Mouse (Mus musculus) natural killer cell, adult 2 months (primary cell): Measurements from ENCODE around the gene Pabpn1l.
A peak's percentile ranks its signal among the peaks of the same experiment; 100 is the strongest.

ENCODE experiments used
- DNase-seq, 2 experiments: peaks; one replicate each; pipeline ENCODE4 v3.0.0; 2022; ENCODE audit warnings: low spot score in 2 of 2

Pabpn1l gene

DNA sequence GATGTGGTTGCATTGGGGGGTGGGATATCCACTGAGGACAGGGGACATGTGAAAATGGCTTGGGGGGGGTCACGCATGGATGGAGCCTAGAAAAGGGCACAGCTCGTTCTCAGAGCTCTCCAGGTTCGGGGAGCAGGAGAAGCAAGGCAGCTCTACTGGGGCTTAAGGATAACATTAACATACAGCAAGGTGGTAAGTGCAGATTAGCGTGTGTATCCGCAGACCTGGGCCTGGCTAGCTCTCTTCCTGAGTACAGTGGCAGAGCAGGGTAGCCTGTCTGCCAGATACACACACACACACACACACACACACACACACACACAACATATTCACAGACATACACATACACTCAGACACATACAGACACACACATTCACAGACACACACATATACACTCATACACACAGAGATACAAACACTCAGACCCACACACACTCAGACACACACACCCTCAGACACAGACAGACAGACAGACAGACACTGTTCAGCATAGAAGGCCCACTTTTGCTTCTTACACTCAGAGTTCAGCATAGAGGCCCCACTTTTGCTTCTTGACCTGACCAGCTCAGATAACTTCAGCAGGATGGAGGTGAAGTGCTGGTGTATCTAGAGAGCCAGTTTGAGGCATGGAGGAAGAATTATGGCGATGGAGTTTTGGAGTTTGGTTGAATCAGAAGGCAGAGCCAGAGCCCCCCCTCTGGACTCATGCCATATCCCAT, 3.7 kb downstream of the Pabpn1l start:
- DNase-seq = no peak

DNA sequence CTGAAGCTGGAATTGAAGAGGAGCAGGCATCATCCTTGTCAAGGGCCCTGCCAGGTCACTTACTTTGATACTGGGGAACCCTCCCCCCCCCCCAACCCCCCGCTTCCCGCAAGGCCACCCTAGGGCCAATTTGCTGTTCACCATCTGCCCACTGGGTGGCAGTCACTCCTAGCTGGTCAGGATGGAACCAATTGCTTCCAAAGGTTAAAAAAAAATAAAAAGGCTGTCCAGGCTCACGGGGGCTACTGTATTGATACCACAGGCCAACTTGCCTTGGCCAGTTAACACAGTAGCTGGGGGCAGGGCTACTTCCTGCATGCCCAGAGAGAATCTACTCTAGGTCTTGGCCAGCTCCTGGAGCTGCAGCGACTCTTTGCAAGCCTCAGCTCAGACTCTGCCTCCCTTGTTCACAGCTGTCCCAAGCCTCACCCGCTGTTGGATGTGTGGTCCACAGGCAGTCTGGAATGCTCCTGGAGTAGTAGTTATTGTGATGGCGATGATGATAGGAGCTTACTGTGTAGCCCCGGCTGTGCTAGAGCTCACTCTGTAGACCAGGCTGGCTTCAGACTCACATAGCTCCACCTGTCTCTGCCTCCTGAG, 4.5 kb downstream of the Pabpn1l start:
- peak; percentile 73 to 83 for DNase-seq

DNA sequence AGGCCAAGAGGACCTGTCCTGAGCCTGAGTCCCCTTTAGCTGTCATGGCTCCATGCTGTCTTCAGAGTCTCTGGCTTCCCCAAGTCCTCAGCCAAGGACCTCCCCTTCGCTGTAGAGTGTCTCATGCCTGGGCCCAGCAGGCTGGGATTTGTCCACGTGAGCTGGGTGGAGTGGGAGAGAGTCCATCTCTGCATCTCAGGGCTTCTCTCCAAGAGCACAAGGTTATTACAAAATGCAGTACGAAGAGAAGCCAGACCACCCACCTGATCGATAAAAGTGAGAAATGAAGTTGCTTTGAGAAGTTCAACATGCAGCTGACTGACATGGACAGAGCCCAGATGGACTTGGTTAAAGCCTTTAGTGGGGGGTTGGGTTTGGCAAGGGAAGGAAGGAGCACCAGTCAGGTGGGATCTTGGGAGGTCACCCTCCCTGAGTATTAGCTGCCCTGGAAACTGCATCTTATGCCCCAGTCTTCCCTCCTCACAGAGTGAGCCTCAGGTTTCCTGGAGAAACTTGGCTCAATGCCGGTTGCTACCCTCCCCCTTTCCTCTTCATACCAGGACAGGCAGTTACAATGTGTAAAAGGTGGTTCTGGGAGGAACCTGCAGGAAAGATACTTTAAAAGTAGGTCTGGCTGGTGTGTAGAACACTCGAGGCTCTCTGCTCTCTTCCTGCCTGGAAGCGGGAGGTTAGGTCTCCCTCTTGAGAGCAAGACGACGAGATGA, 6.2 kb downstream of the Pabpn1l start:
- DNase-seq = no peak

DNA sequence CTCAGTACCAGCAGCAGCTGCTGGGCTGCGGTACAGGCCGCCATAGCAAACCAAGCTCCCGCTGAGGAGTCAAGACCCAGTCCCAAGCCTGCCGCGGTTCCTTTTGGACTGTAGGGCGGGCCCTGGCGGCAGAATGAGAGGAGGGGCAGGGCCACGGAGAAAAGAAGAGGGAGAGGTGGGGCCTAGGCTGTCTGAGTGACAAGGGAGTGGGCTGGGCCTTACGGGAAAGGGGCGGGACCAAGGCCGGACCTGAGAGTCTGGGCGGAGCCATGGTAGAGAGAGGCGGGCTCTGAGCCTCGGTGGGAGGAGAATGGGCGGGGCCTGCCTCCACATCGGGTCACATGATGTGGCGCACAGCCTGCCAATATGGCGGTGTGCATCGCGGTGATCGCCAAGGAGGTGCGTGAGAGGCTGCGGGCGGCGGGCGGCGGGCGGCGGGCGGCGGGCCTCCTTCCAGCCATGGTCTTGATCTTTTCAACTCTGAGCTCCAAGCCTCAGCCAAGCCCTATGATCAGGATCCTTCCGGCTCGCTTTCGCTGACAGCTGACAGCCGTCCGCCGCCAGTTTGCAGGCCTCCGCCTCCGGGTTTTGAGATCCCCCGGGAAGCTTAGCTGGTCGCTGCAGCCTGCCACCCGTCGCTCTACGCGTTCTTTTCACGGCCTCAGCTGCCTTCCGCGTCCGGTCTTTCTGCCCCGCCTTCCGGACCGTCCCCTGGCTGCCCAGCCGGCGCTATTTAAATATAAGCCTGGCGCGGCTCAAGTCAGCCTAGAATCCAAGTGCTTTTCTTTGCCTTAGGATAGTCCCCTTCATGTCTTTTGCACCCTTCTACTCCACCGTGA, 11.0 kb downstream of the Pabpn1l start, which contains the start of the genes Galns and Trappc2l:
Gene Galns (minus strand): TSS at position 169 of the 839 bp plus-strand sequence.
Gene Trappc2l (plus strand): TSS at position 346 of the 839 bp plus-strand sequence.
- peak; percentile 94 to 96 for DNase-seq

DNA sequence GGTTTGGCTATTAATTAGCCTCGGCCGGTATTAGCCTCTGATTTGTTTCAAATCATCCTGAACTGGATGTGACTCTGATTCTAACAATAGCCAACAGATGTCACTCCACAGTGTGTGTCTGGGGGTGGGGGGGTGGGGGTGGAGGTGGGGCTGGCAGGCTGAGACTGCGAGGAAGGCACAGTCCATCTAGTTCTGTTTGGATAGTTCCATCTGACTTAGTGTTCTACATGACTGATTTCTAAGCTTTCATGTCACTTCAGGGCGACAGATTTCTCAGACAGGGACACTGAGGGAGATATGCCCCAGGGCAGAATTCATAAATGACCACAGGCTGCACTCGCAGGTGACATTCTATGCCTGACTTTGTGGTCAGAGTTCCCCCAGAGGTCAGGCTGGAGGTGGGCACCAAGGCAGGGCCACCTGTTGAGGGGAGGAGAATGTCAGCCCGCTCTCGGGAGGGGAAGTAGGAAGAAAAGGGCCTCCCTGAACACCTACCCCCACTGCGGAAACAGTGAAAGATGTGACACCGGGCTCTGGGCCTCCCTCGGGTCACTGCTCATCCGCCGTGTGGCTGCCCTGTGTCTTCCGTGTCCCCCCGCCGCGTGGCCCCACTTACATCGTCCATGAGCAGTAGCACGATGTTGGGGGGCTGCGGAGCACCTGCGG, 11.8 kb downstream of the Pabpn1l start:
- DNase-seq = no peak

DNA sequence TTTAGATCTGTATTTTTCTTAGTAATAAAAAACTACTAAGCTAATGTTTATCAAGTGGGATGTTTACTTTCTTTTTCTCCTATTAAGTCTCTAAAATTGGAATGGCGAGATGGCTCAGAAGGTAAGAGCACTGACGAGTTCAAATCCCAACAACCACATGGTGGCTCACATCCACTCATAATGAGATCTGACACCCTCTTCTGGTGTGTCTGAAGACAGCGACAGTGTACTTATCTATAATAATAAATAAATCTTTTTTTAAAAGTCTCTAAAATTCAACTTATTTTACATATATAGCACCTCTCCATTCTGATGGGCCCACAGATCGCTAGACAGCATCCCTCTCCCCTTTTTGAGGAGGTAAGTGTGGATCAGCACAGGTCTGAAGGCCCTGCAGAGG, 12.3 kb downstream of the Pabpn1l start:
- DNase-seq = no peak

DNA sequence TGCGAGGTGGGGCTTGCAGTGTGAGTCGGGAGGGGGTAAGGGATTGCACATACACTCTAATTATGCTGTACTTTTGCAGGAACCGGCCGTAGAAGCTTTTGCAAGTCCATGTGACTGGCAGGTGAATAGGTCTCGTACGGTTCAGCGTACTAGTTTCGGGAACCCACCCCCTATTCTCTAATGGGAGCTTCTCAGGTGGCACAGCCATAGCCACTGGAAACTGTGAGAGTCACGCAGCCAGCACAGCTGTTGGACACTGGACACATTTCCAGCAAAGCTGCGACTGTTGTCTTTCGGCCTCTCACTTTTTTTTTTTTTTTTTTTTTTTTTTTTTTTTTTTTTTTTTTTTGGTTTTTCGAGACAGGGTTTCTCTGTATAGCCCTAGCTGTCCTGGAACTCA, 15.7 kb downstream of the Pabpn1l start:
- DNase-seq = no peak

DNA sequence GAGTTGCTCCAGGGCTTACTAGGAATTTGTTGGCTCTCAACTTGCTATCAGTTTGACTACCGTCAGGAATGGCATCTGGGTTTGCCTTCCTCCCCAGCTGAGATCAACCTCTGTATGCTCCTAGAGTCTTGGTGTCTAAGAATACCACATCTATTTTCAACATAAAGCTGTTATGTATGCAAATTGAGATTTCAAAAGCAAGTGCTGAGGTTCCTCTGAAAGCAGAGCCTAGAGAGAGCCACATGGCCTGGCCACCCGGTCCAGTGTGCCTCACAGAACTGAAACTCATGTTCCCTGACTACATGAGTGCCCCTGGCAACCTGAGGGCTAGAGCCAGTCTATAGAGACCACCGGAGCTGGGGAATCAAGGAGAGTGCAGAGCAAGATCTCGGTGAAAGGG, 17.2 kb downstream of the Pabpn1l start:
- no peak for DNase-seq

DNA sequence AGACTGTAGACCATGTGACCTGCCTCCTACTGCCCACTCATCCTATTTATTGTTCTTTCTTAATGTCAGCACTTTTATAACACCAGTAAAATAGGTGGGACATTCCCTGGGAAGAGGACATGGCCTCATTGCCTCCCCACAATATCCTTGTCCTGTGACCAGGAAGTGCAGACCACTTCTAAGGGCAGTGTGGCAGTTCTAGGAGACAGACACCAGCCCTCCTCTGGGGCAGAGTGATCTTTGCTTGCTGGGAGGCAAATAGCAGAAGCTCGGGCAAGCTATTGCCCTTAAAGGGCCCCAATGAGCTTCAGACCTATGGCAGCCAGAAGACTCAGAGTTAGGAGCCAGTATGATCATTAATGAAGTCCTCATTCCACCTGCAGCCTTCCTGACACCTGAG, 17.9 kb downstream of the Pabpn1l start:
- no peak for DNase-seq

DNA sequence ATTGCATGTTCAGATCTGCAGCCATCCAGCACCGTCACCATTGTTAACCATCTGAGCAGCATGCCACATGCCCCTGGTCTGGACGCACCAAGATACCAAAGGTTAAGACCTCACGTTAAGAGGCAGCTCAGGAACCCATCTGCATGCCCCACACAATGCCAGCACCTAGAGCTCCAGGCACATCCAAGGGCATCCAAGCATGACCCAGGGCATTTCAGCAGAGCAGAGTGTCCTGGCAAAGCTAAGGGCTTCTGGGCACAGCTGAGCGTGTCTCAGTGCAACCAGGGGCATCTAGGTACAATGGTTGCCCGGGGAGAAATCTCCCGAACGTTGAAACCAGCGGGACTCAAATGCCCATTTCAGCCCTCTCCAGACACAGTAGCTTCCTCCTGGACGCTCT, 21.9 kb downstream of the Pabpn1l start:
- no peak for DNase-seq

DNA sequence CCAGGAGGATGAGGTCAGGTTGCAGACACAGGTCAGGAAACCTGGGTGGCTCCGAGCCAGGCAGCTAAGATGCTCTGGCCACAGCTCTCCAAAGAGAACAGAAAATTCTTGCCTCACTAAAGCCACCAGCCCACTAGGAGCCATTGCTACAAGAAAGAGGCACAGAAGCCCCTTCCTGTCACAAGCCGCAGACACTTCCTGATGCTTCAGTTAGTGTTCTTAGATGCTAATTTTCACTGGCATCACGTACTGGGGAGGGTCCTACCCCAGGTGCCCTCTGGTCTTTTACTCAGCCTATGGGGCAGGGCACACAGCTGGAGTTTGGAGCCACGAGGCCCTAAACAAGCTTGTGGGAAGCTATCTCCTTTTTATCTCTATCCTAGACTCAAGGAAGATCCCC, 26.5 kb downstream of the Pabpn1l start:
- no peak for DNase-seq

DNA sequence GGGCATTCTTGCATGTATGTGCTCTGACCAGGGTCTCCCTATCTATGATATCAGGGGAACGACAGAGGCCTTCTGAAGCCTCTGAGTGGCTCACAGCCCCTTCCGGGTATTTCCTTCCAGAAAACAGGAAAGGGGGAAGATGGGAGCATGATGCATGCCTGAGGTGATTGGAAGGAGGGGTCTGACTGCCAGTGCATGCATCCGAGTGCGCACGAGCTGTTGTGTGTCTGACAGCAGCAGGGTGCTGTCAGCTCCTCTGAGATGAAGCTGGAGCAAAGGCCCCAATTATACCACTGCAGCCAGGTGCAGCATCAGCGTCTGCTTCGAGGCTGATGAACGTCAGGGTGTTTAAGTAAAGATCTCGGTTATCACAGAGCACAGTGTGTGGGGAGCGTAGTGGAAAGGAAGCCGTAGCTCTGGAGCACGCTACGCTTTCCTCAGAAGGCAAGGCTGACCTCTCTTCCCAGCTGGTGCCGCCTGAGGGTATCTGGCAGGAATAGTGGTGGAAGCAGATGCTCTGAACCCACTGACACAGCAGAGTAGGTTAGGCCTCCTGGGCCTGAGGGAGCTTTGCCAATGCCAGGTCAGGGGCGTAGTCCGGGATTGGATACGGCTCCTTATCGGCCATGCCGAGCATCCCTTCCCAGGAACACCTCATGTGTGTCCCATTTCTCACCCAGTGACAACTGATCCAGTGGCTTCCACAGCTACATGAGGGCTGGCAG, 28.6 kb downstream of the Pabpn1l start:
- no peak for DNase-seq

DNA sequence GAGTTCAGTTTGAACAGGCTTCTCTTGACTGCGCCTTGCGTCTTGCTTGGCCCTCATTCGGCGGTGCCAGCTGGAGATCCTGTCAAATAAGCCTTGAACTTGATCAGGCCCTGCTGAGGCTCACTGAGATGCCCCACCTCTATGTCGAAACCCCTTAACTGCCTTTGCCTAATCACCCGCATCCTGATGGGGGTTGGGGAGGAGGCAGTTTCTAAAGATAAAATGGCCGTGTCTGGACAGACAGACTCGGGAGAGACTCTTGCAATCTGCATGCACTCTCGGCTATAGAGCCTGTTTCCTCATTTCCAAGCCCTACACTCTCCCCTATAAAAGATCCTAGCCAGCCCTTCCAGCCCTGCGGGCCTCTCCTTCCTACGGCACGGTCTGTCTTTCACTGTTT, 29.3 kb downstream of the Pabpn1l start:
- DNase-seq = no peak

DNA sequence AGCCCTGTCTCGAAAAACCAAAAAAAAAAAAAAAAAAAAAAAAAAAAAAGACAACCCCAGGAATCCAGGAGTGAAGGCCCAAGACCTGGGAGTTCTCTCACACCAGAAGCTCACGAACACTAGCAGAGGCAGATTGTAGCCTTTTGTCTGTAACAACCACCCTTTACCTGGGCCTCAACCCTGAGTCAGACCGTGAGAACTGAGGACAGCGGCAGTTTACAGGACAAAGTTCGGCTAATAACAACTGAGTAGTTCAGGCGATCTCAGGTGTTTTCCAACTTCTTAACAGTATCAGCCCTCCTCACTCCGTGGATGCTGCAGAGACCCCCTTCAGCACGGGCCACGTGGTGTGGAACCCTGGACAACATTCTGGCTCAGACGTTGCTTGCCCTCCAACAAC, 35.8 kb downstream of the Pabpn1l start:
- DNase-seq = no peak

DNA sequence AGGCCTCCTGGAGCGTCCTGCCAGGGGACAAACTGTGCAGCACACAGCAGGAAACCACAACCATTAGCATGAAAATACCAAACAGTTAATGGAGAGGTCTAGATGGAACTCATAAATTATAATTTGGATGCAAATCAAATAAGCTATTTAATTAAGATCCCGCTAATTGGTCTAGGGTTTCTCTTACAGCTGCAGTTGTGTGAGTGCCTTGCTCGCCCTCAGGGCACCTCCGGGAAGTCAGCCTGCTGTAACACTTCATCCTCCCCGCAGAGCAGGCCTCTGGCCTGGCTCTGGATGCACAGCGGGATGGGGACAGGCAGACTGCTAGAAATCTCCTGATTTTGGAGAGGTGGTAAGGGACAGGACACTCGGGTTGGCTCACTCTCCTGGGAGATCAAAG, 36.4 kb downstream of the Pabpn1l start:
- no peak for DNase-seq

DNA sequence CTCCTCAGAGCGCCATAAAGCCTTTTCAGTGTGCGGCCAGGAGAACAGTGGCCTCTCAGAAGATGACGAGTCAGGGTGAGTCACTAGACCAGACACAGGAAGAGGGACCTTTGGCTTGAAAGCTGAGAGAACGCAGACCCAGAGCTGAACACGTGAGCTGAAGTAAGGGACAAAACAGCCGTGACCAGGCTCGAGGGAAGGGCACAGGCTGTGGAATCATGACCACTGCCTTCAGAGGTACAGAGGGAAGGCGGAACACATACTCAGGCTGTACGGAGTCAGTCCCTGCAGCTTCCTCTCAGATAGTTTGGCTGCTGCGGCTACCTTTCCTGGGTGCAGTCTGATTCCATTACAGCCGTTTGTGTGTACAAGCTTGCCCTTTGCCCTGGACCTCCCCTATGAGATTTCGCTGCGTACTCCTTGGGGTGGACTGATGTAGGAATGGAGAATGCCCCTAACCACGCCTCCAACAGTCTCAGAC, 37.1 kb downstream of the Pabpn1l start:
- no peak for DNase-seq

DNA sequence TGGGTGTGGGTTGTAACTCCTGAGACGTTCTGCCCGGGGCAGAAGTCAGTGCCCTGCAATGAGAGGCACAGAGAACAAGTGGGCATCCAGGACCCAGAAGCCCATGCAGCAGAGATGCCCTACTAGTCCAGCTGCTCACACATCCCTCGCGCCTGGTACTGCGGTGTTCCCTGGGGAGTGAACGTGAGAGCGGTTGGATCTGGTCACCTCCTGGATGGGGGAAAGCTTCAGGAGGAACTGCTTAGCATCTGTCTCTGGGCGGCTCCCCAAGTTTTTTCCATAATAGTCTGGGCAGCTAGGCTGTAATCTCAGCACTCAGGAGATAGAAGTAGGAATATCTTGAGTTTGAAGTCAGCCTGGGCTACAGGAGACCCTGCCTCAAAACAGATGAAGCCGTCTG, 37.6 kb downstream of the Pabpn1l start:
- DNase-seq = no peak

DNA sequence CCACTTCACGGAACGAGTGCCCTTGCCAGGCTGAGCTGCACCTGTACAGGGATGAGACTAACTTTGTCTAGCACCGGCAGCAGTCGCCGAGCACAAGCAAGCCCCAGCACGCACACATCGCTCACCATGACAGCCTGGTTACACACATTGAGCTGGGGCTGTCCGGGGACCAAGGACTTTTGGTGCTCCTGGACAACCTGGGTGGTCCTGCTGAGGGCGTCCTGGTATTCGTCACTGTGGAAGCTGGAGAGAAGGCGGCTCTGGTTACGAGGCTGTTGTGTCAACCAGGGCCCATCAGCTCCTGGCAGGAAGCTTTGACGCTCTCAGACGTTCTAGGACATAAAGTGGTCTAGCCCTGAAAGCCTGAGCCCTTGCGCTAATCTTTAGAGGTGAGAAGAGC, 41.6 kb downstream of the Pabpn1l start:
- DNase-seq = no peak

DNA sequence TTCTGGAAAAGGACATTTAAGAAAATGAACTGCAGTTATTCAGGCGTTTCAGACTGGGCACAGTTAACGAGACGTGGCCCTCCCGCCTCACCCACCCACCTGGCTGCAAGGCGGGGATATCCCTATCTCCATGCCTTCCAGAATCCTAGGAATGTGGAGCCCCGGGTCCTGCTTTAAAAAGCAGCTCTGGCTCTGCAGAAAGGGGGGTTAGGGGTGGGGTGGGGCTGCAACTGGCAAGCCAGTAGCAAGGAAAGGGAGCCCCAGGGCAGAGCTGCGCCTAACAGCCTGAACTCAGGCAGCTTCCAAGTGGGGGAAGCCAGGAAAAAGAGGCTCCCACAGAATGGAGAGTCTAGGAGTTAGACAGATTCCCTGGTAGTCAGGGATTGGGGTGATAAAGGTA, 43.3 kb downstream of the Pabpn1l start:
- DNase-seq = no peak

DNA sequence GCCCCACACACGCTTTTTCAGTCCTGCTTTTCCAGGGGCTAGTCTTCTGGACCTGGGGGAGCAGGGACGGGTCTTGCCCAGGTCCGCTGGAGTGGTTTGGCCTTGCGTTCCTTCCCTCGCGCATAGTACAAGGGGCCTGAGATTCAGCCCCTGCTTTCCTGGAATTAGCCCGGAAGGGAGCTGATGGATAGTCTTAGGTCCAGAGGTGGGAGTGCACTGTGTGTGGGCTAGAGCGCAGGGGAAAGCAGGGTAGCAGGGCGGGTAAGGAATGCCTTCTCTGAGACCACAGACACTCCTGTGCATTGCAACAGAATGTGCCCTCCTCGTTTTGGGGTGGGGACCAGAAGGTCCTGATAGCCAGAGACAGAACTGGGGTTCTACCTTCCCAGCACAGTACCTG, 45.4 kb downstream of the Pabpn1l start:
- DNase-seq = no peak

DNA sequence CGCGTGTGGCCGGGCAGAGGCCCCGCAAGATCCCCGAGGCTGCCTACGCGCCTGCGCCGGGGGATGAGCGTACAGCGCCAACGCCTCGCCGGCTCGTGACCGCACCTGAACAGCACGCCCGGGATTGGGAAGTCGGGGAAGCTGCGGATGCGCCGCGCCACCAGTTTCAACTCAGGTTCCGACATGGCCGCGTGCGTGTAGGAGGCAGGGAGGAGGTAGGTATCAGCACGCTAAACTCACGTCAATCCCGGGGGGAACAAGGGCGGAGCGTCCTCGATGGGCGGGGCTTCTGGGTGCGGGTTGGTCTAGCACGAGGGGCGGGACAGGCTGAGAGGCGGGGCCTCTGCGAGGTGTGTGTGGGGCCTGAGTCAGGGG, 45.9 kb downstream of the Pabpn1l start, which contains the start of gene Aprt:
Gene Aprt (minus strand): TSS at position 262 of the 375 bp plus-strand sequence.
- peak; percentile 91 to 96 for DNase-seq
